Mouse (Mus musculus) small intestine, adult 2 months (tissue): ENCODE measurements around the gene Drg1.

Source experiments
- CTCF ChIP-seq: fragments of 200-500 bp; IDR thresholded peaks from 2 replicates; pipeline ENCODE4 v1.5.1; 2012; ENCODE audit warnings: low read depth, mild to moderate bottlenecking, control low read depth, inconsistent platforms, low read length, moderate library complexity, mixed read lengths; ENCODE audit not compliant: insufficient replicate concordance, insufficient read length; ENCODE audit errors: extremely low read depth
- POLR2A ChIP-seq: fragments of 200-500 bp; IDR thresholded peaks from 2 replicates; pipeline ENCODE4 v1.6.1; 2012; ENCODE audit warnings: low read depth, mild to moderate bottlenecking, control low read depth, inconsistent platforms, low read length, moderate library complexity

- TF ChIP-seq CTCF (no peak), POLR2A (no peak)
Measured at GRCm38 (mm10) chr11:3232248-3232647, 34.0 kb downstream of the Drg1 start.
